Mouse (Mus musculus) midbrain, embryonic 16.5 days (tissue): ENCODE data around the gene Pax8. TPM values are rescaled to one million over a fixed set of nuclear protein-coding genes. Genes with fewer than 3 reads are reported as not detected.

Experiments used
- ATAC-seq: fragments of 200-750 bp; cut with Nextera tagmentation; 2 replicates; pipeline ENCODE4 v1.8.0; 2017; ENCODE audit warnings: moderate TSS enrichment
- H3K27ac ChIP-seq: fragments of 300-500 bp; sonication (generic); 2 replicates; pipeline ENCODE4 v1.5.1; 2014; ENCODE audit warnings: mild to moderate bottlenecking, low read length, mixed read lengths
- H3K27me3 ChIP-seq: fragments of 300-500 bp; sonication (generic); 2 replicates; pipeline ENCODE4 v1.6.1; 2014; ENCODE audit warnings: low read depth, low read length, mixed read lengths; ENCODE audit not compliant: control insufficient read depth, insufficient read depth
- H3K36me3 ChIP-seq: fragments of 300-500 bp; sonication (generic); 2 replicates; pipeline ENCODE4 v1.6.1; 2014; ENCODE audit warnings: mild to moderate bottlenecking, low read length, moderate library complexity, mixed read lengths; ENCODE audit not compliant: control insufficient read depth, insufficient read depth
- H3K4me1 ChIP-seq: fragments of 300-500 bp; sonication (generic); 2 replicates; pipeline ENCODE4 v1.6.1; 2014; ENCODE audit warnings: mild to moderate bottlenecking, low read length, mixed read lengths; ENCODE audit not compliant: control insufficient read depth, insufficient read depth
- H3K4me2 ChIP-seq: fragments of 300-500 bp; sonication (generic); 2 replicates; pipeline ENCODE4 v1.6.1; 2014; ENCODE audit warnings: mild to moderate bottlenecking, low read length, mixed read lengths
- H3K4me3 ChIP-seq: fragments of 300-500 bp; sonication (generic); 2 replicates; pipeline ENCODE4 v1.5.1; 2014; ENCODE audit warnings: low read depth, mild to moderate bottlenecking, low read length, moderate library complexity, mixed read lengths
- H3K9ac ChIP-seq: fragments of 300-500 bp; sonication (generic); 2 replicates; pipeline ENCODE4 v1.6.1; 2014; ENCODE audit warnings: low read depth, low read length, mixed read lengths
- H3K9me3 ChIP-seq: fragments of 300-500 bp; sonication (generic); replicated peaks from 2 replicates; pipeline ENCODE4 v1.6.1; 2014; ENCODE audit warnings: mild to moderate bottlenecking, low read length, mixed read lengths; ENCODE audit not compliant: control insufficient read depth, poor library complexity, severe bottlenecking
- WGBS: fragments of 180-500 bp; shearing (Covaris S2); extraction: QIAGEN DNeasy Blood & Tissue Kit; methylation state at CpG from one replicate; pipeline ENCODE4 v1.1.7; 2014; 5-methylcytosine and 5-hydroxymethylcytosine counted together
- polyA plus RNA-seq: library from polyadenylated mRNA; unstranded; fragments of >200 nt; fragmentation: Nextera tagmentation; extraction: Ambion mirVana; gene quantifications from 2 replicates; pipeline ENCODE4 v1.2.1, GENCODE M21; 2015

Pax8 gene
- polyA plus RNA-seq, 1 experiment from 2014 or later: 3.7 TPM

- Histone ChIP-seq H3K36me3 (no peaks in the 10 kb centered on the region), H3K4me3 (no peak overlapping the region), H3K4me1 (peaks cover 5% of the 10 kb centered on the region; the same call in 1 of the 2 replicates), H3K4me2 (no peak overlapping the region; the same call in 1 of the 2 replicates), H3K27ac (no peak overlapping the region), H3K9ac (no peak overlapping the region), H3K27me3 (no peaks in the 10 kb centered on the region), H3K9me3 (no peaks in the 10 kb centered on the region)
- 17% methylated on average over 12 of the region's 12 CpGs for WGBS
- peak; percentile 96 for ATAC-seq
Observed at GRCm38 (mm10) chr2:24427866-24428675, 47.3 kb downstream of the Pax8 start.

DNA sequence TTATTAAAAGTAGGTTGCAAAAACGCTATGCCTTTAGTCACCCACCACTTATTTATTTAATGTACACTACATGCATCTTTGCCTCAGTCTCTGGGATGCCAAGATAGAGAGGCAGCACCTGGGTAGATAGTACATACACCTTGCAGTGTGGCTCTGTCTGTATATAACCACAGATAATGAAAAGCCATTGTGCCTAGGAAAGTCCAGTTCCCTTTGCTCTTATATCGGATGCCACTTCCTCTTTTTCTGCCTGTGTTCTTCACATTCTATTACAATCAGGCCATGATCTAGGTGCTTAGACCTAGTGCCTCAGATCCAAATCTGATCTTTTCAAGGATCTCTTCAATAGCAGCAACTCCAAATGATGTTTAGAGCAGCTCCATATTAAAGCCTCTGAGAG lies 49.8 kb downstream of the Pax8 start:
- Histone ChIP-seq H3K36me3 (no peaks in the 10 kb centered on the region), H3K4me3 (no peak overlapping the region), H3K9ac (no peak overlapping the region), H3K27me3 (no peaks in the 10 kb centered on the region), H3K9me3 (no peaks in the 10 kb centered on the region), H3K4me2 (no peak overlapping the region), H3K27ac (no peak overlapping the region), H3K4me1 (peaks cover 5% of the 10 kb centered on the region; the same call in 1 of the 2 replicates)
- ATAC-seq: no peak
- 84% methylated on average over 2 of the region's 2 CpGs for WGBS

GRCm38 (mm10) chr2:24422815-24423214 lies 52.6 kb downstream of the Pax8 start:
- H3K9ac ChIP-seq: no peak overlapping the region
- H3K4me2 ChIP-seq: no peak overlapping the region
- WGBS: 89% methylated on average over 3 of the region's 3 CpGs
- no peak overlapping the region for H3K4me3 ChIP-seq
- H3K27ac ChIP-seq: no peak overlapping the region
- ATAC-seq: no peak
- H3K27me3 ChIP-seq: no peaks in the 10 kb centered on the region
- H3K9me3 ChIP-seq: no peaks in the 10 kb centered on the region
- H3K4me1 ChIP-seq: no peaks in the 10 kb centered on the region
- no peaks in the 10 kb centered on the region for H3K36me3 ChIP-seq

- no peak overlapping the region for H3K9ac ChIP-seq
- H3K36me3 ChIP-seq: no peaks in the 10 kb centered on the region
- H3K27me3 ChIP-seq: no peaks in the 10 kb centered on the region
- no peak overlapping the region for H3K4me2 ChIP-seq
- WGBS: 93% methylated on average over 6 of the region's 6 CpGs
- H3K9me3 ChIP-seq: no peaks in the 10 kb centered on the region
- ATAC-seq: no peak
- no peak overlapping the region for H3K27ac ChIP-seq
- H3K4me1 ChIP-seq: peaks cover 3% of the 10 kb centered on the region; the same call in 1 of the 2 replicates
- H3K4me3 ChIP-seq: no peak overlapping the region
Observed at GRCm38 (mm10) chr2:24421211-24421863, 54.1 kb downstream of the Pax8 start.

- no peaks in the 10 kb centered on the region for H3K9me3 ChIP-seq
- 91% methylated on average over 4 of the region's 4 CpGs for WGBS
- no peak for ATAC-seq
Observed at GRCm38 (mm10) chr2:24417564-24417963, 57.8 kb downstream of the Pax8 start.

GRCm38 (mm10) chr2:24417106-24417505 lies 58.3 kb downstream of the Pax8 start:
- ATAC-seq: peak; percentile 19; the same call in 1 of the 2 replicates
- no peak overlapping the region for H3K4me3 ChIP-seq
- H3K9me3 ChIP-seq: no peaks in the 10 kb centered on the region
- no peak overlapping the region for H3K27ac ChIP-seq
- H3K4me1 ChIP-seq: peaks cover 5% of the 10 kb centered on the region; the same call in 1 of the 2 replicates
- no peak overlapping the region for H3K4me2 ChIP-seq
- H3K27me3 ChIP-seq: no peaks in the 10 kb centered on the region
- no peaks in the 10 kb centered on the region for H3K36me3 ChIP-seq
- H3K9ac ChIP-seq: no peak overlapping the region
- 10% methylated on average over 2 of the region's 2 CpGs for WGBS

More at GRCm38 (mm10) chr2:24417564-24417963, 57.8 kb downstream of the Pax8 start:
- H3K9ac ChIP-seq: no peak overlapping the region
- H3K27ac ChIP-seq: no peak overlapping the region
- H3K4me1 ChIP-seq: peaks cover 5% of the 10 kb centered on the region; the same call in 1 of the 2 replicates
- no peaks in the 10 kb centered on the region for H3K36me3 ChIP-seq
- H3K4me2 ChIP-seq: no peak overlapping the region
- H3K27me3 ChIP-seq: no peaks in the 10 kb centered on the region
- no peak overlapping the region for H3K4me3 ChIP-seq

- Histone ChIP-seq H3K27ac (no peak overlapping the region), H3K9me3 (no peaks in the 10 kb centered on the region), H3K4me1 (peaks cover 5% of the 10 kb centered on the region; the same call in 1 of the 2 replicates), H3K9ac (no peak overlapping the region), H3K27me3 (no peaks in the 10 kb centered on the region), H3K36me3 (no peaks in the 10 kb centered on the region), H3K4me3 (no peak overlapping the region), H3K4me2 (no peak overlapping the region)
- WGBS: 5% methylated on average over 9 of the region's 9 CpGs
- ATAC-seq: peak; percentile 82
Observed at GRCm38 (mm10) chr2:24416668-24417067, 58.7 kb downstream of the Pax8 start.

GRCm38 (mm10) chr2:24413677-24414076 lies 61.7 kb downstream of the Pax8 start:
- H3K9me3 ChIP-seq: no peaks in the 10 kb centered on the region
- H3K27ac ChIP-seq: no peak overlapping the region
- H3K36me3 ChIP-seq: no peaks in the 10 kb centered on the region
- 66% methylated on average over 4 of the region's 4 CpGs for WGBS
- no peak overlapping the region for H3K4me2 ChIP-seq
- no peak for ATAC-seq
- H3K4me1 ChIP-seq: peaks cover 5% of the 10 kb centered on the region; the same call in 1 of the 2 replicates
- no peak overlapping the region for H3K4me3 ChIP-seq
- H3K9ac ChIP-seq: no peak overlapping the region
- H3K27me3 ChIP-seq: no peaks in the 10 kb centered on the region

DNA sequence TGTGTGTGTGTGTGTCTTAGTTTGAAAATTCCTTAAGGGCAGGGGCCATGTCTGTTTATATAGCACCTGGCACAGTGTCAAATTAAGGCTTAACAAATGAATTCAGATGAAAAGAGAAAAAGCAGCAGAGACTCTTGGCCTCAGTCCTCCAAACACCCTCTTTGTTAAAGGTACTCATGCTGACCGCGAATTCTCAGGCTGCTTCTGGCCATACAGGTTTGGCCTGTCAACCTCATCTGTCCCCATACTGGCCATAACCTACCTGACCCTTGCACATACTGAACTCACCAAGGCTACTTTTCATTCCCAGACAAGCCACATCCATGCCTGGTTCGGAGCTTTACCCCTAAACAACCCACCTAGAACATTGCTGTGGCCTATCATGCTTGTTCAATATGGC lies 62.2 kb downstream of the Pax8 start:
- Histone ChIP-seq H3K4me3 (no peak overlapping the region), H3K27me3 (no peaks in the 10 kb centered on the region), H3K4me2 (no peak overlapping the region), H3K36me3 (no peaks in the 10 kb centered on the region), H3K27ac (no peak overlapping the region), H3K4me1 (peaks cover 5% of the 10 kb centered on the region; the same call in 1 of the 2 replicates), H3K9ac (no peak overlapping the region), H3K9me3 (no peaks in the 10 kb centered on the region)
- no peak for ATAC-seq
- WGBS: 68% methylated on average over 3 of the region's 3 CpGs
